Mouse (Mus musculus): ENCODE results near the gene Slc8b1. TPM values are rescaled to one million over a fixed set of nuclear protein-coding genes. Genes with fewer than 3 reads are reported as not detected.

Gene Slc8b1
- polyA plus RNA-seq, 1 experiment from 2014 or later: 2.3 TPM

DNA sequence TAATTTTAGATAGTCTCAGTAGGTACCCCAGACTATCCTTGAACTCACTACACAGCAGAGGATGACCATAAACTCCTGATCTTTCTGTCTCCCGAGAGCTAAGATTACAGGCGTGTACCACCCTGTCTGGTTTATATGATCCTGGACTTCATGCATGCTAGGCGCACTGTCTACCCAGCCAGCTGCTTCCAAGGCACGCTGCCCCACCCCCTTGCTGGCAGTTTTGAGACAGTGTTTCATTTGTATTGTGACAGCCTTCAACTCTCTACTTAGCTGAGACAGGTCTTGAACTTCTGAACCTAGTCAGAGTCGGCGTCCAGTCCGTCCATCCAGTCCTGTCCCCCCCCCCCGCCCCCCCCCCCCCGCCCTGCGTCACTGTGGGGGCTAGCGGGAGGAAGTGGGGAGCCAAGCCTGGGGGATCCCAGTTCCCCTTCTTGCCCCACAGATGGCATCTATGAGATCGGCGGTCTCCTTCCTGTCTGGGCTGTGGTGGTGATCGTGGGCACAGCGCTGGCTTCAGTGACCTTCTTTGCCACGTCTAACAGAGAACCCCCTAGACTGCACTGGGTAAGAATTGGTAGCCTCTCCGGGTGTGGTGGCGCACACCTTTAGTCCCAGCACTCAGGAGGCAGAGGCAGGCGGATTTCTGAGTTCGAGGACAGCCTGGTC lies 16.5 kb downstream of the Slc8b1 start:
- Histone ChIP-seq H3K9me3 (ENCODE audit: control insufficient read depth, low read length) (no peaks in the 10 kb centered on the region), H3K4me3 (ENCODE audit: low read length) (no peak overlapping the region), H3K36me3 (ENCODE audit: control insufficient read depth, insufficient read depth, low read length) (no peaks in the 10 kb centered on the region), H3K27ac (ENCODE audit: low read depth, low read length) (no peak overlapping the region), H3K4me2 (ENCODE audit: low read length) (no peak overlapping the region), H3K9ac (ENCODE audit: low read depth, low read length) (no peak overlapping the region), H3K27me3 (replicated peaks; ENCODE audit: control insufficient read depth, insufficient read depth, low read length) (no peaks in the 10 kb centered on the region), H3K4me1 (ENCODE audit: control insufficient read depth, insufficient read depth, low read depth, low read length) (no peaks in the 10 kb centered on the region)
- no peak for ATAC-seq
- WGBS: 93% methylated on average over 16 of the region's 20 CpGs

DNA sequence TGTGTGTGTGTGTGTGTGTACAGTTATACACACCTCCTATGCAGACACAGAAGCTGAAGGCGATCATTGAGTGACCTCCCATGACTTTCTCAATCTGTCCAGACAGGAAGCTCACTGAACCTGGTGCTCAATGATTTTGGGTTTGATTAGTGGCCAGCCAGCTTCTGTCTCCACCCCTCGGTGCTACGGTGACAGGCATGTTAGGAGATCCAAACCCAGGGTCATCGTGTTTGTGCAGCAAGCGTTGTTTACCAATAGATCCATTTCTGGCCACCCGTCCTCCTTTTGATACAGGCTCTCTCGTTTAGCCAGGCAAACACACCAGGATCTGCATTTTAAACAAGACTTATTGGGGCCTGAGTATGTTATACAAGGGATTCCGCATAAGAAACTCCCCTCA lies 20.7 kb downstream of the Slc8b1 start:
- Histone ChIP-seq H3K27ac (ENCODE audit: low read depth, low read length) (no peak overlapping the region), H3K9me3 (ENCODE audit: control insufficient read depth, low read length) (no peaks in the 10 kb centered on the region), H3K9ac (ENCODE audit: low read depth, low read length) (no peak overlapping the region), H3K36me3 (ENCODE audit: control insufficient read depth, insufficient read depth, low read length) (no peaks in the 10 kb centered on the region), H3K27me3 (replicated peaks; ENCODE audit: control insufficient read depth, insufficient read depth, low read length) (no peaks in the 10 kb centered on the region), H3K4me2 (ENCODE audit: low read length) (no peak overlapping the region), H3K4me1 (ENCODE audit: control insufficient read depth, insufficient read depth, low read depth, low read length) (peaks cover 2% of the 10 kb centered on the region; the same call in 1 of the 2 replicates), H3K4me3 (ENCODE audit: low read length) (no peak overlapping the region)
- ATAC-seq: no peak
- 91% methylated on average over 8 of the region's 8 CpGs for WGBS

DNA sequence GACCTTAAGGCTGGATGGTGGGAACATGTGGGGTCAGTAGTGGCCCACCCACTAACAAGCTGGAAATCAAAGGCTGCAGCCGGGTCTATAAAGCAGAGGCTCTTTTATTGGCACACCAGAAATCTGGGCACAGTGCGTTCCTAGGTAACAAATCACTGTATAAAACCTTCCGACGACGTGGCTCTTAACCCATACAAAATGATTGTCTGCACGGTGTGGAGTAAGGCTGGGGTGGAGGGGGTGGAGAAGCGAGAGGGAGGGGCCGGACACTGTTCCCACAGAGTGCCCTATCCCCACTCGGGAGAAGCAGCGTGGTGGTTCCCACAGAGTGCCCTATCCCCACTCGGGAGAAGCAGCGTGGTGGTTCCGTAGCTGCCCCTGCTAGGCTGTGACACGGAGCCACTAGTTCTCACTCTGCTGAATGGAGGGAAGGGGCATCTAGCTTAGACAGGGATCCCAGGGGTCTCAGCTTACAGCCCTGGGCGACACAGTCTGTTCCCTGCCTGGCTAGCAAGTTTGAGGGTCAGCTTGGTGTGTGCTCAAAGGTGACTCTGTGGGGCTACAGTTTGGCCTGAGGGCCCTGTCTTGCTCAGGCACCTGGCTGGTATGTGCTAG lies 23.2 kb downstream of the Slc8b1 start:
- Histone ChIP-seq H3K36me3 (ENCODE audit: control insufficient read depth, insufficient read depth, low read length) (0 out of 2 replicates have a peak, but pooled peaks cover 2% of the 10 kb centered on the region), H3K4me3 (ENCODE audit: low read length) (no peak overlapping the region), H3K27ac (ENCODE audit: low read depth, low read length) (peak overlapping the region; percentile 78), H3K27me3 (replicated peaks; ENCODE audit: control insufficient read depth, insufficient read depth, low read length) (no peaks in the 10 kb centered on the region), H3K9ac (ENCODE audit: low read depth, low read length) (no peak overlapping the region), H3K4me2 (ENCODE audit: low read length) (no peak overlapping the region), H3K9me3 (ENCODE audit: control insufficient read depth, low read length) (no peaks in the 10 kb centered on the region), H3K4me1 (ENCODE audit: control insufficient read depth, insufficient read depth, low read depth, low read length) (peaks cover 2% of the 10 kb centered on the region; the same call in 1 of the 2 replicates)
- ATAC-seq: peak; percentile 56
- WGBS: 36% methylated on average over 15 of the region's 15 CpGs

DNA sequence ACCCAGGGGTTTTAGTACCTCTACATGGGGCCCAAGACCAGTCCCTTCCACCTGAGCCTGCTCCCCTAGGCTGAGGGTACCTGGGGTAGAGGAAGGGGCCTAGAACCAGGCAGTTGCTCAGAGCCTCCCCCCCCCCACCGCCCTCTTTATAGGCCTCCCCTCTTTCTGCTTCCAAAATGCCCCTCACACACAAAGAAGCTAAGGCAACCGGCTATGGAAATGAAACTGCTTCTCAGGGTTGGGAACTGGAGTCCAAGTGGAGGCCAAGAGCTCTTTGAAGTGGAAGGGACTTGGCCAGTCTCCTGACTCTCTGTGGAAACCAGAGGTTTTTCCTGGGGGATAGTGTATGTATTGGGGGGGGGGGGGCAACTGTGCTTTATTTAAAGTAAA lies 23.7 kb downstream of the Slc8b1 start:
- Histone ChIP-seq H3K9ac (ENCODE audit: low read depth, low read length) (no peak overlapping the region), H3K27ac (ENCODE audit: low read depth, low read length) (peak overlapping the region; percentile 78), H3K9me3 (ENCODE audit: control insufficient read depth, low read length) (no peaks in the 10 kb centered on the region), H3K4me1 (ENCODE audit: control insufficient read depth, insufficient read depth, low read depth, low read length) (peaks cover 2% of the 10 kb centered on the region; the same call in 1 of the 2 replicates), H3K4me2 (ENCODE audit: low read length) (no peak overlapping the region), H3K27me3 (replicated peaks; ENCODE audit: control insufficient read depth, insufficient read depth, low read length) (no peaks in the 10 kb centered on the region), H3K4me3 (ENCODE audit: low read length) (no peak overlapping the region), H3K36me3 (ENCODE audit: control insufficient read depth, insufficient read depth, low read length) (0 out of 2 replicates have a peak, but pooled peaks cover 2% of the 10 kb centered on the region)
- ATAC-seq: peak; percentile 70
- WGBS: 44% methylated on average over 2 of the region's 2 CpGs

- H3K4me1 ChIP-seq (ENCODE audit: control insufficient read depth, insufficient read depth, low read depth, low read length): peaks cover 2% of the 10 kb centered on the region; the same call in 1 of the 2 replicates
- 65% methylated on average over 13 of the region's 13 CpGs for WGBS
- no peaks in the 10 kb centered on the region for H3K9me3 ChIP-seq (ENCODE audit: control insufficient read depth, low read length)
- H3K27ac ChIP-seq (ENCODE audit: low read depth, low read length): peak overlapping the region; percentile 26
- no peak overlapping the region for H3K4me3 ChIP-seq (ENCODE audit: low read length)
- no peaks in the 10 kb centered on the region for H3K27me3 ChIP-seq (replicated peaks; ENCODE audit: control insufficient read depth, insufficient read depth, low read length)
- no peak overlapping the region for H3K9ac ChIP-seq (ENCODE audit: low read depth, low read length)
- H3K4me2 ChIP-seq (ENCODE audit: low read length): no peak overlapping the region
- 0 out of 2 replicates have a peak, but pooled peaks cover 2% of the 10 kb centered on the region for H3K36me3 ChIP-seq (ENCODE audit: control insufficient read depth, insufficient read depth, low read length)
- ATAC-seq: peak; percentile 64
These were observed 25.1 kb downstream of the Slc8b1 start for GRCm38 (mm10) chr5:120536046-120536445.

GRCm38 (mm10) chr5:120536632-120537031 lies 25.7 kb downstream of the Slc8b1 start:
- WGBS: 60% methylated on average over 5 of the region's 5 CpGs
- H3K9ac ChIP-seq (ENCODE audit: low read depth, low read length): no peak overlapping the region
- no peak for ATAC-seq
- H3K4me2 ChIP-seq (ENCODE audit: low read length): no peak overlapping the region
- H3K4me1 ChIP-seq (ENCODE audit: control insufficient read depth, insufficient read depth, low read depth, low read length): peaks cover 2% of the 10 kb centered on the region; the same call in 1 of the 2 replicates
- no peaks in the 10 kb centered on the region for H3K27me3 ChIP-seq (replicated peaks; ENCODE audit: control insufficient read depth, insufficient read depth, low read length)
- no peak overlapping the region for H3K4me3 ChIP-seq (ENCODE audit: low read length)
- H3K27ac ChIP-seq (ENCODE audit: low read depth, low read length): peak overlapping the region; percentile 26
- no peaks in the 10 kb centered on the region for H3K9me3 ChIP-seq (ENCODE audit: control insufficient read depth, low read length)
- H3K36me3 ChIP-seq (ENCODE audit: control insufficient read depth, insufficient read depth, low read length): 0 out of 2 replicates have a peak, but pooled peaks cover 2% of the 10 kb centered on the region

- Histone ChIP-seq H3K27me3 (replicated peaks; ENCODE audit: control insufficient read depth, insufficient read depth, low read length) (no peaks in the 10 kb centered on the region), H3K27ac (ENCODE audit: low read depth, low read length) (no peak overlapping the region), H3K9me3 (ENCODE audit: control insufficient read depth, low read length) (no peaks in the 10 kb centered on the region), H3K9ac (ENCODE audit: low read depth, low read length) (no peak overlapping the region), H3K4me1 (ENCODE audit: control insufficient read depth, insufficient read depth, low read depth, low read length) (no peaks in the 10 kb centered on the region), H3K4me2 (ENCODE audit: low read length) (no peak overlapping the region), H3K36me3 (ENCODE audit: control insufficient read depth, insufficient read depth, low read length) (peaks cover 10% of the 10 kb centered on the region), H3K4me3 (ENCODE audit: low read length) (no peak overlapping the region)
- no peak for ATAC-seq
- WGBS: 68% methylated on average over 11 of the region's 11 CpGs
These were observed 37.4 kb downstream of the Slc8b1 start for GRCm38 (mm10) chr5:120548236-120548850.

DNA sequence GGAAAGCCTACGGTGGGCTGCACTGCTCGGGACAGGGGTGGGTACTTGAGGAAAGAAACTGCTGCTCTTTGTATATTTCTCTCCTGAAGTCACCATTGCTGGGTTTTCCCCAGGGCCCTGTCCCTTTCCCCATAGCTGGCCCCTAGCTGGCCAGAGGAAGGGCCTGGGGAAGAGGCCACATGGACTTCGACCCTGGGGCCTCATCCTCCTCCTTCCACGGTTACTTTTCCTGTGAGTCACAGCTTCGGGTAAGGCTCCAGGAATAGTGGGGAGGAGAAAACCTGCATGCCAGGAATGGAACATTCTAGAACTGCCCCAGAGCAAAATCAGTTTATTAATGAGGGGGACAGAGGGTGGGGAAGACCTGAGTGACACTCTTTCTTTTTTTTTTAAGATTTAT lies 39.2 kb downstream of the Slc8b1 start:
- peaks cover 15% of the 10 kb centered on the region for H3K36me3 ChIP-seq (ENCODE audit: control insufficient read depth, insufficient read depth, low read length)
- H3K9ac ChIP-seq (ENCODE audit: low read depth, low read length): no peak overlapping the region
- H3K4me1 ChIP-seq (ENCODE audit: control insufficient read depth, insufficient read depth, low read depth, low read length): no peaks in the 10 kb centered on the region
- no peak overlapping the region for H3K4me2 ChIP-seq (ENCODE audit: low read length)
- no peaks in the 10 kb centered on the region for H3K9me3 ChIP-seq (ENCODE audit: control insufficient read depth, low read length)
- H3K4me3 ChIP-seq (ENCODE audit: low read length): no peak overlapping the region
- WGBS: 94% methylated on average over 5 of the region's 5 CpGs
- no peak for ATAC-seq
- H3K27me3 ChIP-seq (replicated peaks; ENCODE audit: control insufficient read depth, insufficient read depth, low read length): no peaks in the 10 kb centered on the region
- H3K27ac ChIP-seq (ENCODE audit: low read depth, low read length): no peak overlapping the region

DNA sequence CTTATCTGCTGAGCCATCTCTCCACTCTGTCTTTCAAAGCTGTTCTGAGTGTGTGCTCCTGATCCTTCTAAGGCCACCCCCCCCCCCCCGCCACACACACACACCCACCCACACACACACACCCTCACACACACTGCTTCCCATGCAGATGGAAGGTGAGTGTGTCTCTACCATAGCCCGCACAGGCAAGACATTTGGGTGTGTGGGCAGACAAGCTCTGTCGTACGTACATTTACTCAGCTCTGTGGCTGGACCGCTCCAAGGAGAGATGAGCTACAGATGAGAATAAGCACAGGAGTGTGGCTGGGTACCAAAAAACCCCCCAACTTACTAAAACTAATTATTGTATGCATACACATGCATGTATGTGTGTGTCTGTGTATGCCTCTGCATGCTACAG lies 39.7 kb downstream of the Slc8b1 start:
- H3K27ac ChIP-seq (ENCODE audit: low read depth, low read length): no peak overlapping the region
- no peak overlapping the region for H3K9ac ChIP-seq (ENCODE audit: low read depth, low read length)
- 99% methylated on average over 5 of the region's 5 CpGs for WGBS
- no peak overlapping the region for H3K4me2 ChIP-seq (ENCODE audit: low read length)
- ATAC-seq: no peak
- no peaks in the 10 kb centered on the region for H3K27me3 ChIP-seq (replicated peaks; ENCODE audit: control insufficient read depth, insufficient read depth, low read length)
- H3K4me3 ChIP-seq (ENCODE audit: low read length): no peak overlapping the region
- peaks cover 18% of the 10 kb centered on the region for H3K36me3 ChIP-seq (ENCODE audit: control insufficient read depth, insufficient read depth, low read length)
- no peaks in the 10 kb centered on the region for H3K9me3 ChIP-seq (ENCODE audit: control insufficient read depth, low read length)
- no peaks in the 10 kb centered on the region for H3K4me1 ChIP-seq (ENCODE audit: control insufficient read depth, insufficient read depth, low read depth, low read length)
